Mouse (Mus musculus): Measurements from ENCODE around the gene Fkbp4. TPM values are rescaled to one million over a fixed set of nuclear protein-coding genes. Genes with fewer than 3 reads are reported as not detected.

Fkbp4 gene
- 61.6 TPM for polyA plus RNA-seq (2017; shearing (Covaris generic))

GRCm38 (mm10) chr6:128438317-128438870 lies at the start of gene Fkbp4:
Fkbp4 (minus strand) TSS chr6:128438677.

GRCm38 (mm10) chr6:128424269-128425019 lies 14.0 kb downstream of the Fkbp4 start, which contains the start of gene Itfg2:
Itfg2 (minus strand) TSS chr6:128424931.

GRCm38 (mm10) chr6:128398996-128399395 lies 39.5 kb downstream of the Fkbp4 start, which contains the start of gene Nrip2:
Nrip2 (plus strand) TSS chr6:128399296.

Other genes with a start within 250 kb of the Fkbp4 start
- gene Tead4, start 137.9 kb downstream of the Fkbp4 start, polyA plus RNA-seq (2017; shearing (Covaris generic)) = not detected
- 1.8 TPM for gene Tulp3, start 82.8 kb downstream of the Fkbp4 start, polyA plus RNA-seq (2017; shearing (Covaris generic))
- 56.7 TPM for gene Rhno1, start 75.8 kb downstream of the Fkbp4 start, polyA plus RNA-seq (2017; shearing (Covaris generic))
- 3.1 TPM for gene Foxm1, start 75.7 kb downstream of the Fkbp4 start, polyA plus RNA-seq (2017; shearing (Covaris generic))
- gene Tex52, start 63.2 kb downstream of the Fkbp4 start, polyA plus RNA-seq (2017; shearing (Covaris generic)) = not detected
- not detected for gene Gm44596, start 63.2 kb downstream of the Fkbp4 start, polyA plus RNA-seq (2017; shearing (Covaris generic))
- 1.4 TPM for gene Nrip2, start 39.4 kb downstream of the Fkbp4 start, polyA plus RNA-seq (2017; shearing (Covaris generic))
- gene Itfg2, start 13.7 kb downstream of the Fkbp4 start, polyA plus RNA-seq (2017; shearing (Covaris generic)) = 24.7 TPM
- not detected for gene Pzp, start 88.0 kb upstream of the Fkbp4 start, polyA plus RNA-seq (2017; shearing (Covaris generic))
- not detected for gene A2ml1, start 142.9 kb upstream of the Fkbp4 start, polyA plus RNA-seq (2017; shearing (Covaris generic))
- not detected for gene Klrb1a, start 184.9 kb upstream of the Fkbp4 start, polyA plus RNA-seq (2017; shearing (Covaris generic))
- gene Clec2h, start 223.7 kb upstream of the Fkbp4 start, polyA plus RNA-seq (2017; shearing (Covaris generic)) = not detected